Mouse (Mus musculus): ENCODE results near the gene Satb1.

GRCm38 (mm10) chr17:51784935-51785334 is 48.2 kb downstream of the Satb1 start:
- TF ChIP-seq POLR2A (IDR thresholded peaks at IDR 0.05; ENCODE audit: low read depth, low read length) (no peak), CTCF (conservative IDR thresholded peaks at IDR 0.05 in 1 of 2, IDR thresholded peaks at IDR 0.05 in 1 of 2; ENCODE audit: low read depth in 2 of 2, low read length in 2 of 2) (no peak), PAX5 (IDR thresholded peaks at IDR 0.05; ENCODE audit: low read length) (no peak), JUN (IDR thresholded peaks at IDR 0.05; ENCODE audit: insufficient read depth, low read depth, low read length) (no peak), MAX (IDR thresholded peaks at IDR 0.05; ENCODE audit: low read length) (no peak), EP300 (IDR thresholded peaks at IDR 0.05; ENCODE audit: low read length) (no peak), CHD1 (IDR thresholded peaks at IDR 0.05; ENCODE audit: low read depth, low read length) (no peak), ZMIZ1 (IDR thresholded peaks at IDR 0.05; ENCODE audit: low read depth, low read length) (no peak), CHD2 (IDR thresholded peaks at IDR 0.05; ENCODE audit: low read length) (no peak), MEF2A (IDR thresholded peaks at IDR 0.05; ENCODE audit: borderline replicate concordance, low read depth, low read length) (no peak)

Measured in CH12.LX (cell line).